ENCODE assay signal across 26 mouse cellular contexts in genomic region chr11:112345586-112345985, GRCm38 (mm10).
DNase-seq lines count a peak whose midpoint lies in the region; ATAC-seq and TF ChIP-seq lines count a peak whose summit lies in the region.
"Had no signal": no experiment of that assay in that cellular context is flagged by ENCODE, and none has a peak within 500 bp of the region (broad histone marks: within the 10 kb centered on the region; RNA-seq: fewer than 3 reads in every experiment).

No protein-coding gene starts in this region.

- no peaks in the 10 kb centered on the region for H3K9me3 ChIP-seq in intestine, embryonic 15.5 days
- H3K9me3 ChIP-seq in intestine, postnatal 0 days (ENCODE audit: control insufficient read depth): no peaks in the 10 kb centered on the region
- H3K9me3 ChIP-seq in intestine, embryonic 16.5 days (ENCODE audit: control insufficient read depth, low read length): no peaks in the 10 kb centered on the region
- no peaks in the 10 kb centered on the region for H3K9me3 ChIP-seq in forebrain, embryonic 14.5 days (replicated peaks; ENCODE audit: control insufficient read depth, low read length)
- H3K9me3 ChIP-seq: forebrain, embryonic 15.5 days; liver, embryonic 12.5 days; midbrain, embryonic 13.5 days; neural tube, embryonic 15.5 days had no signal

- DNase-seq in MN1 (ENCODE audit: low spot score): peak; percentile 71
- peak; percentile 40 for DNase-seq in embryo, embryonic 10 days (ENCODE audit: low spot score)
- no peak for DNase-seq in forebrain, embryonic 14.5 days (ENCODE audit: low spot score)
- no peak for DNase-seq in heart, postnatal 4 days
- DNase-seq: cerebellum, adult 8-10 months; cerebellum, postnatal 25 days; gastrocnemius, postnatal 36 days; heart, adult 18-20 months; heart, postnatal 36 days; kidney, postnatal 4 days; left cerebral cortex, postnatal 4 days; liver, postnatal 0 days; lung, postnatal 36 days; right cerebral cortex, postnatal 4 days; thymus, adult 18-20 months; thymus, postnatal 36 days had no signal

- H3K27me3 ChIP-seq in intestine, embryonic 15.5 days (replicated peaks): no peaks in the 10 kb centered on the region
- H3K27me3 ChIP-seq in intestine, postnatal 0 days (replicated peaks; ENCODE audit: control insufficient read depth, insufficient read depth, low read length): no peaks in the 10 kb centered on the region
- no peaks in the 10 kb centered on the region for H3K27me3 ChIP-seq in intestine, embryonic 16.5 days (replicated peaks; ENCODE audit: control insufficient read depth, insufficient read depth, low read length)
- H3K27me3 ChIP-seq in forebrain, embryonic 14.5 days (replicated peaks; ENCODE audit: control insufficient read depth, insufficient read depth, low read length): no peaks in the 10 kb centered on the region
- H3K27me3 ChIP-seq: forebrain, embryonic 15.5 days; liver, embryonic 12.5 days; midbrain, embryonic 13.5 days; neural tube, embryonic 15.5 days had no signal

- no peak overlapping the region for H3K9ac ChIP-seq in intestine, embryonic 15.5 days
- no peak overlapping the region for H3K9ac ChIP-seq in intestine, postnatal 0 days (ENCODE audit: low read depth, low read length)
- no peak overlapping the region for H3K9ac ChIP-seq in intestine, embryonic 16.5 days (ENCODE audit: low read depth, low read length)
- H3K9ac ChIP-seq in forebrain, embryonic 14.5 days (ENCODE audit: low read length): no peak overlapping the region
- H3K9ac ChIP-seq: forebrain, embryonic 15.5 days; hindbrain, embryonic 14.5 days; liver, embryonic 12.5 days; liver, postnatal 0 days; midbrain, embryonic 13.5 days; neural tube, embryonic 15.5 days had no signal

- H3K4me1 ChIP-seq in intestine, embryonic 15.5 days (replicated peaks): no peaks in the 10 kb centered on the region
- no peaks in the 10 kb centered on the region for H3K4me1 ChIP-seq in intestine, postnatal 0 days (replicated peaks; ENCODE audit: control insufficient read depth, insufficient read depth, low read length)
- peaks cover 3% of the 10 kb centered on the region; the same call in 1 of the 2 replicates for H3K4me1 ChIP-seq in intestine, embryonic 16.5 days (ENCODE audit: control insufficient read depth, insufficient read depth, low read length)
- no peaks in the 10 kb centered on the region for H3K4me1 ChIP-seq in forebrain, embryonic 14.5 days (ENCODE audit: control insufficient read depth, insufficient read depth, low read length)
- H3K4me1 ChIP-seq: forebrain, embryonic 15.5 days; liver, embryonic 12.5 days; neural tube, embryonic 15.5 days had no signal

- no peaks in the 10 kb centered on the region for H3K36me3 ChIP-seq in intestine, embryonic 15.5 days
- H3K36me3 ChIP-seq in intestine, postnatal 0 days (ENCODE audit: control insufficient read depth, insufficient read depth): no peaks in the 10 kb centered on the region
- H3K36me3 ChIP-seq in intestine, embryonic 16.5 days (ENCODE audit: control insufficient read depth, insufficient read depth, low read length): no peaks in the 10 kb centered on the region
- H3K36me3 ChIP-seq in forebrain, embryonic 14.5 days (ENCODE audit: control insufficient read depth, insufficient read depth, low read length): no peaks in the 10 kb centered on the region
- H3K36me3 ChIP-seq: forebrain, embryonic 15.5 days; liver, embryonic 12.5 days; midbrain, embryonic 13.5 days; neural tube, embryonic 15.5 days had no signal

- 19% methylated on average over 3 of the region's 3 CpGs for WGBS in intestine, embryonic 15.5 days
- WGBS in intestine, postnatal 0 days: 26% methylated on average over 3 of the region's 3 CpGs
- WGBS in intestine, embryonic 16.5 days: 27% methylated on average over 3 of the region's 3 CpGs
- 26% methylated on average over 3 of the region's 3 CpGs for WGBS in forebrain, embryonic 14.5 days

- H3K4me3 ChIP-seq in intestine, embryonic 15.5 days (replicated peaks): no peak overlapping the region
- no peak overlapping the region for H3K4me3 ChIP-seq in intestine, postnatal 0 days (ENCODE audit: low read depth, low read length)
- H3K4me3 ChIP-seq in intestine, embryonic 16.5 days (ENCODE audit: low read length): no peak overlapping the region
- no peak overlapping the region for H3K4me3 ChIP-seq in forebrain, embryonic 14.5 days (ENCODE audit: low read depth, low read length)
- H3K4me3 ChIP-seq: forebrain, embryonic 15.5 days; liver, embryonic 12.5 days; midbrain, embryonic 13.5 days; neural tube, embryonic 15.5 days had no signal

- H3K4me2 ChIP-seq in intestine, embryonic 15.5 days (replicated peaks): no peak overlapping the region
- H3K4me2 ChIP-seq in intestine, postnatal 0 days (replicated peaks; ENCODE audit: low read depth): no peak overlapping the region
- no peak overlapping the region for H3K4me2 ChIP-seq in intestine, embryonic 16.5 days (ENCODE audit: low read depth, low read length)
- H3K4me2 ChIP-seq in forebrain, embryonic 14.5 days (ENCODE audit: low read length): no peak overlapping the region
- H3K4me2 ChIP-seq: forebrain, embryonic 15.5 days; heart, embryonic 11.5 days; hindbrain, embryonic 14.5 days; liver, embryonic 12.5 days; midbrain, embryonic 13.5 days; neural tube, embryonic 15.5 days had no signal

- ATAC-seq in intestine, embryonic 15.5 days: 0 out of 2 replicates have a peak, but pooled peaks have one; percentile 17
- no peak for ATAC-seq in intestine, postnatal 0 days
- peak; percentile 32; the same call in 1 of the 2 replicates for ATAC-seq in intestine, embryonic 16.5 days
- ATAC-seq in forebrain, embryonic 14.5 days: no peak
- ATAC-seq: forebrain, embryonic 15.5 days; liver, embryonic 12.5 days; liver, postnatal 0 days; midbrain, embryonic 13.5 days had no signal

- no peak overlapping the region for H3K27ac ChIP-seq in intestine, embryonic 15.5 days
- no peak overlapping the region for H3K27ac ChIP-seq in intestine, postnatal 0 days (ENCODE audit: low read depth, low read length)
- no peak overlapping the region for H3K27ac ChIP-seq in intestine, embryonic 16.5 days (ENCODE audit: low read length)
- no peak overlapping the region for H3K27ac ChIP-seq in forebrain, embryonic 14.5 days (ENCODE audit: low read depth, low read length)
- H3K27ac ChIP-seq: forebrain, embryonic 15.5 days; hindbrain, embryonic 14.5 days; liver, embryonic 12.5 days; midbrain, embryonic 13.5 days; neural tube, embryonic 15.5 days; stomach, postnatal 0 days had no signal

- TF ChIP-seq CTCF in intestine, postnatal 0 days (IDR thresholded peaks at IDR 0.05; ENCODE audit: low read depth): no peak

Comparison
In these comparisons a context has a peak if more than half of its experiments do, and no peak if none do; other contexts are left out.
1. ATAC-seq: peak in intestine, embryonic 15.5 days (single experiment) and intestine, embryonic 16.5 days (single experiment); none in intestine, postnatal 0 days (single experiment) and forebrain, embryonic 14.5 days (single experiment).
2. DNase-seq: peak in MN1 (single experiment) and embryo, embryonic 10 days (single experiment); none in forebrain, embryonic 14.5 days (single experiment) and heart, postnatal 4 days (single experiment).